Mouse (Mus musculus) liver, embryonic 14.5 days (tissue): ENCODE measurements around the gene Cdc20b. TPM values are rescaled to one million over a fixed set of nuclear protein-coding genes. Genes with fewer than 3 reads are reported as not detected.
A peak's percentile ranks its signal among the peaks of the same experiment; 100 is the strongest.

Source experiments
- ATAC-seq: fragments of 200-750 bp; cut with Nextera tagmentation; 2 replicates; pipeline ENCODE4 v1.8.0; 2017; ENCODE audit warnings: moderate number of reproducible peaks, mild to moderate bottlenecking, moderate library complexity; ENCODE audit not compliant: insufficient read depth
- DNase-seq, 3 experiments: peaks; one replicate each; pipeline ENCODE4 v3.0.0-alpha.2; 2012 to 2013; ENCODE audit warnings: low read depth in 3 of 3, low spot score in 3 of 3
- H3K27ac ChIP-seq: fragments of 300-500 bp; sonication (generic); 2 replicates; pipeline ENCODE4 v1.5.1; 2014; ENCODE audit warnings: moderate library complexity, mild to moderate bottlenecking, control low read depth, inconsistent platforms
- H3K27me3 ChIP-seq: fragments of 300-500 bp; sonication (generic); 2 replicates; pipeline ENCODE4 v1.6.1; 2014; ENCODE audit warnings: mild to moderate bottlenecking, low read length, moderate library complexity; ENCODE audit not compliant: control insufficient read depth, insufficient read depth
- H3K36me3 ChIP-seq: fragments of 300-500 bp; sonication (generic); replicated peaks from 2 replicates; pipeline ENCODE4 v1.6.1; 2014; ENCODE audit warnings: low read depth; ENCODE audit not compliant: control insufficient read depth, insufficient read depth
- H3K4me1 ChIP-seq, 2 experiments: fragments of 200-500 bp in 1 of 2; fragments of 300-500 bp in 1 of 2; sonication (generic) in 1 of 2; replicated peaks; 2 replicates each; pipeline ENCODE4 v1.6.1; 2012 to 2014; ENCODE audit warnings: antibody characterized with exemption in 1 of 2, inconsistent platforms in 1 of 2, low read length in 1 of 2; ENCODE audit not compliant: control insufficient read depth in 2 of 2, insufficient read depth in 2 of 2
- H3K4me2 ChIP-seq: fragments of 300-500 bp; sonication (generic); 2 replicates; pipeline ENCODE4 v1.6.1; 2014; ENCODE audit warnings: low read depth, mild to moderate bottlenecking, control low read depth, moderate library complexity
- H3K4me3 ChIP-seq, 2 experiments: fragments of 200-500 bp in 1 of 2; fragments of 300-500 bp in 1 of 2; sonication (generic) in 1 of 2; 2 replicates each; pipeline ENCODE4 v1.5.1; 2012 to 2014; ENCODE audit warnings: low read depth in 2 of 2, low read length in 2 of 2, mild to moderate bottlenecking in 2 of 2, control low read depth in 1 of 2, inconsistent platforms in 1 of 2, moderate library complexity in 1 of 2; ENCODE audit not compliant: insufficient read depth in 1 of 2
- H3K9ac ChIP-seq: fragments of 300-500 bp; sonication (generic); replicated peaks from 2 replicates; pipeline ENCODE4 v1.6.1; 2014; ENCODE audit warnings: mild to moderate bottlenecking, control low read depth, moderate library complexity
- H3K9me3 ChIP-seq: fragments of 300-500 bp; sonication (generic); 2 replicates; pipeline ENCODE4 v1.6.1; 2016; ENCODE audit warnings: low read length, mixed read lengths; ENCODE audit not compliant: control insufficient read depth
- CTCF ChIP-seq: IDR thresholded peaks from 2 replicates; pipeline ENCODE4 v1.5.1; 2016; ENCODE audit warnings: antibody characterized with exemption, low read depth, control low read depth
- EP300 ChIP-seq: IDR thresholded peaks from 2 replicates; pipeline ENCODE4 v1.6.1; 2016; ENCODE audit warnings: antibody characterized with exemption, low read depth
- WGBS: fragments of 180-500 bp; shearing (Covaris S2); extraction: QIAGEN DNeasy Blood & Tissue Kit; methylation state at CpG from one replicate; pipeline ENCODE4 v1.1.7; 2014; ENCODE audit not compliant: insufficient replicate concordance; 5-methylcytosine and 5-hydroxymethylcytosine counted together
- polyA plus RNA-seq, 2 experiments: library from polyadenylated mRNA; depleted of rRNA in 1 of 2; stranded (reverse) in 1 of 2; unstranded in 1 of 2; fragments of >200 nt; fragmentation: Nextera tagmentation in 1 of 2; extraction: Ambion mirVana in 1 of 2; gene quantifications; 2 replicates each; pipeline versions ENCODE4 v1.2.1 to v1.2.3; 2012 to 2014

Cdc20b gene
- polyA plus RNA-seq, 2 experiments = 0.02 TPM; not detected in 1

DNA sequence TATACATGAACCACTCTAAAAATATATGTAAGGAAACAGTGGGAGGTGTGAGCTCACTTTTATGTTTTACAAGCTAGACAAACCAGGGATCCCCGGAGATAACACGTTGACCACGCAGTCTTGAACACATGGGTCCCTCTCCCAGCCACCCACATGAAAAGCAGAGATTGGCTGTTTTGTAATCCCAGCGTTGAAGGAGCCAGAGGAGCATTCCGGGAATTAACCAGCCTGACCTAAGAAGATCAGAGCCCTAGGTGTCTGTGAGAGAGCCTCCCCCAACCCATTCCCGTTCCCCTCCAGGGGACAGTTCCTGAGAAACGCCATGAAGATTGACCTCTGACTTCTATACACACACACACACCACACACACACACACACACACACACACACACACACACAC is 3.6 kb upstream of the Cdc20b start:
- Histone ChIP-seq H3K4me3 (no peak overlapping the region), H3K4me1 (0 out of 4 replicates have a peak, but pooled peaks cover 0 to 2% of the 10 kb centered on the region in 2 experiments), H3K27ac (no peak overlapping the region), H3K4me2 (peak overlapping the region; percentile 66; the same call in 1 of the 2 replicates), H3K9me3 (no peaks in the 10 kb centered on the region), H3K27me3 (peaks cover 60% of the 10 kb centered on the region), H3K9ac (no peak overlapping the region), H3K36me3 (no peaks in the 10 kb centered on the region)
- WGBS = 3% methylated on average over 7 of the region's 7 CpGs
- ATAC-seq = no peak
- DNase-seq = no peak
- TF ChIP-seq CTCF = no peak
- no peak for TF ChIP-seq EP300

GRCm38 (mm10) chr13:113031792-113032571 is 2.9 kb upstream of the Cdc20b start:
- TF ChIP-seq EP300 = no peak
- TF ChIP-seq CTCF = no peak
- Histone ChIP-seq H3K9me3 (no peaks in the 10 kb centered on the region), H3K9ac (no peak overlapping the region), H3K4me3 (peak overlapping the region; percentile 11 to 41; a peak in 2 of 4 replicates), H3K27me3 (peaks cover 60% of the 10 kb centered on the region), H3K36me3 (no peaks in the 10 kb centered on the region), H3K4me1 (0 out of 4 replicates have a peak, but pooled peaks cover 0 to 2% of the 10 kb centered on the region in 2 experiments), H3K27ac (no peak overlapping the region), H3K4me2 (peak overlapping the region; percentile 66)
- 1% methylated on average over 40 of the region's 40 CpGs for WGBS
- DNase-seq (no peak), ATAC-seq (no peak)

GRCm38 (mm10) chr13:113032831-113033230 is 2.1 kb upstream of the Cdc20b start:
- DNase-seq (no peak), ATAC-seq (no peak)
- TF ChIP-seq EP300 (no peak), CTCF (no peak)
- Histone ChIP-seq H3K4me2 (no peak overlapping the region), H3K9me3 (no peaks in the 10 kb centered on the region), H3K4me3 (no peak overlapping the region), H3K9ac (no peak overlapping the region), H3K4me1 (0 out of 4 replicates have a peak, but pooled peaks cover 0 to 2% of the 10 kb centered on the region in 2 experiments), H3K27me3 (peaks cover 62% of the 10 kb centered on the region), H3K27ac (no peak overlapping the region), H3K36me3 (no peaks in the 10 kb centered on the region)

GRCm38 (mm10) chr13:113034271-113034886 is 532 bp upstream of the Cdc20b start:
- Histone ChIP-seq H3K4me3 (peak overlapping the region; percentile 53 to 57), H3K36me3 (no peaks in the 10 kb centered on the region), H3K9ac (0 out of 2 replicates have a peak overlapping the region, but pooled peaks have one; percentile 18), H3K27ac (no peak overlapping the region), H3K4me1 (0 out of 4 replicates have a peak, but pooled peaks cover 0 to 2% of the 10 kb centered on the region in 2 experiments), H3K27me3 (peaks cover 62% of the 10 kb centered on the region), H3K4me2 (peak overlapping the region; percentile 86), H3K9me3 (no peaks in the 10 kb centered on the region)
- ATAC-seq = 0 out of 2 replicates have a peak, but pooled peaks have one; percentile 55
- 1% methylated on average over 11 of the region's 11 CpGs for WGBS
- no peak for DNase-seq
- TF ChIP-seq CTCF = no peak
- TF ChIP-seq EP300 = no peak

DNA sequence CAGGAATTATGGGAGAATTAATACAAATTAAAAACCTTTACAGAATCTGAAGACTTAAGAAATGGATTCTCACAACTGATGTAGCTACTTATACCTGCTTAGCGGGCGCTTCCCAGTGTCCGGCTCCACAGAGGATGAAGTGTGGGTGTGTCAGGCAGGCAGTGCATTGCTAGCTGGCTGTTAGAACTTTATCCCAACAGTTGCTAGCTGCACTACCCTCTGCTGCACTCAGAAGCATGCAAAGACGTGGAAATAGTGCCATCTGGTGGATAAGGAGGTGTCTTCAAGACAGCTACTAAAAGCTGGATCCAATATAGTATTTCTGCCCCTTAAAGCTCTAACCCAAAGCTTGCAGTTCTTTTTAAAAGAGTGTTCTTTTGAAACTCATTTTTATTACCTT is 941 bp downstream of the Cdc20b start:
- under 1% methylated on average over 4 of the region's 4 CpGs for WGBS
- peaks cover 55% of the 10 kb centered on the region for H3K27me3 ChIP-seq
- H3K9ac ChIP-seq = no peak overlapping the region
- H3K4me1 ChIP-seq = 0 out of 4 replicates have a peak, but pooled peaks cover 0 to 2% of the 10 kb centered on the region in 2 experiments
- TF ChIP-seq CTCF = peak; percentile 81
- no peak for TF ChIP-seq EP300
- H3K4me3 ChIP-seq = peak overlapping the region in 1 of 2 experiments; percentile 57; a peak in 1 of 4 replicates
- ATAC-seq (peak; percentile 75), DNase-seq (peak; percentile 67 to 73 (median 71))
- H3K36me3 ChIP-seq = no peaks in the 10 kb centered on the region
- no peak overlapping the region for H3K27ac ChIP-seq
- H3K9me3 ChIP-seq = no peaks in the 10 kb centered on the region
- peak overlapping the region; percentile 86 for H3K4me2 ChIP-seq
